Mouse (Mus musculus) myocyte (in vitro differentiated cells): ENCODE measurements at regions not wholly inside any gene's neighbourhood (a gene's known extent, or its start where the extent isn't known, plus 50 kb on each side); places are given as distances from the start of the nearest gene placed in this dataset.

Experiments used
- MAX ChIP-seq: IDR thresholded peaks from one replicate; pipeline ENCODE4 v1.6.1; 2011; ENCODE audit warnings: low read depth, mild to moderate bottlenecking, control low read depth
- MYOD1 ChIP-seq, 3 experiments: IDR thresholded peaks; one replicate each; pipeline ENCODE4 v1.6.1; 2011; ENCODE audit warnings: control low read depth in 2 of 3, low read depth in 2 of 3, mild to moderate bottlenecking in 2 of 3, moderate library complexity in 1 of 3; ENCODE audit not compliant: insufficient read length in 2 of 3, control insufficient read depth in 1 of 3
- POLR2A ChIP-seq: IDR thresholded peaks from one replicate; pipeline ENCODE4 v1.6.1; 2011; ENCODE audit warnings: low read depth, mild to moderate bottlenecking, control low read depth, moderate library complexity; ENCODE audit not compliant: insufficient read length
- USF1 ChIP-seq: IDR thresholded peaks from one replicate; pipeline ENCODE4 v1.6.1; 2011; ENCODE audit warnings: low read depth, mild to moderate bottlenecking, control low read depth, moderate library complexity

DNA sequence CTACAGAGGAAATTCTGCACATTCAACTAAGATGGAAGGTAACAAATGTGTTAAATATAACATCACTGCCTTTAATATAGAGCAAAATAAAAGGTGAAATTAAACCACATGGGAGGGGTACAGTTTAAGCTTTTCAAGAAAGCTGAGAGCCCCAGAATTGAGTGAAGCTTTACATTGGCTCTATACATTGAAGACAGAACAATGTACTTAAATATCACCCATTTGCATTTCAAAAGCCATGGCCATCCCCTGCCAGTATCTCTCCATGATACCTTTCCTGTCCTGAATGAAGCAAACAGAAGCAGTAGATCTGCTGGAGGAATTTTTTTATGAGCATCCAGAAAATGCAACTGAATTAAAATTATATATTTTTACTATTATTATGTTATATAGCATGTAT, 450.2 kb upstream of the Robo1 start:
- TF ChIP-seq USF1 (no peak), POLR2A (no peak), MYOD1 (IDR thresholded peaks at IDR 0.05; ENCODE audit: control insufficient read depth in 1 of 3, insufficient read length in 2 of 3, low read depth in 2 of 3) (no peak), MAX (no peak)
